Mouse (Mus musculus) E14TG2a.4 (cell line): Measurements from ENCODE around the gene Sh3gl2.

Experiments
- H3K27me3 ChIP-seq: 2 replicates; pipeline ENCODE4 v1.6.1; 2014; ENCODE audit warnings: low read length, control low read depth; ENCODE audit not compliant: insufficient read depth
- H3K36me3 ChIP-seq: 2 replicates; pipeline ENCODE4 v1.6.1; 2014; ENCODE audit warnings: low read length, control low read depth; ENCODE audit not compliant: insufficient read depth
- H3K4me1 ChIP-seq: replicated peaks from 2 replicates; pipeline ENCODE4 v1.6.1; 2014; ENCODE audit warnings: low read depth, low read length, control low read depth
- H3K4me3 ChIP-seq: replicated peaks from 2 replicates; pipeline ENCODE4 v1.5.1; 2014; ENCODE audit warnings: mild to moderate bottlenecking, low read length
- H3K9me3 ChIP-seq: 2 replicates; pipeline ENCODE4 v1.6.1; 2014; ENCODE audit warnings: low read length, control low read depth
- CTCF ChIP-seq: conservative IDR thresholded peaks from 2 replicates; pipeline ENCODE4 v1.5.1; 2014; ENCODE audit warnings: low read length
- NANOG ChIP-seq: IDR thresholded peaks from 2 replicates; pipeline ENCODE4 v1.6.1; 2014; ENCODE audit warnings: borderline replicate concordance, low read length, mixed read lengths
- POU5F1 ChIP-seq: IDR thresholded peaks from 2 replicates; pipeline ENCODE4 v1.6.1; 2014; ENCODE audit warnings: low read length, borderline replicate concordance

Gene Sh3gl2

GRCm38 (mm10) chr4:85340686-85341085 lies 135.8 kb downstream of the Sh3gl2 start:
- no peak overlapping the region for H3K4me3 ChIP-seq
- H3K27me3 ChIP-seq: no peaks in the 10 kb centered on the region
- no peak for TF ChIP-seq NANOG
- TF ChIP-seq POU5F1: no peak
- TF ChIP-seq CTCF: no peak
- no peaks in the 10 kb centered on the region for H3K4me1 ChIP-seq
- H3K9me3 ChIP-seq: no peaks in the 10 kb centered on the region
- no peaks in the 10 kb centered on the region for H3K36me3 ChIP-seq

- TF ChIP-seq NANOG (no peak), CTCF (no peak), POU5F1 (no peak)
- H3K36me3 ChIP-seq: no peaks in the 10 kb centered on the region
- H3K4me3 ChIP-seq: no peak overlapping the region
- H3K4me1 ChIP-seq: peaks cover 6% of the 10 kb centered on the region; the same call in 1 of the 2 replicates
- H3K9me3 ChIP-seq: no peaks in the 10 kb centered on the region
- no peaks in the 10 kb centered on the region for H3K27me3 ChIP-seq
These were observed 141.0 kb downstream of the Sh3gl2 start for GRCm38 (mm10) chr4:85345911-85346310.

GRCm38 (mm10) chr4:85348079-85348643 lies 143.2 kb downstream of the Sh3gl2 start:
- TF ChIP-seq POU5F1 (no peak), NANOG (no peak), CTCF (no peak)

GRCm38 (mm10) chr4:85362661-85363060 lies 157.7 kb downstream of the Sh3gl2 start:
- Histone ChIP-seq H3K4me3 (no peak overlapping the region), H3K4me1 (peaks cover 10% of the 10 kb centered on the region), H3K36me3 (peaks cover under 1% of the 10 kb centered on the region; the same call in 1 of the 2 replicates), H3K9me3 (peaks cover 3% of the 10 kb centered on the region), H3K27me3 (no peaks in the 10 kb centered on the region)
- no peak for TF ChIP-seq CTCF
- no peak for TF ChIP-seq POU5F1
- TF ChIP-seq NANOG: no peak

More at GRCm38 (mm10) chr4:85348079-85348643, 143.2 kb downstream of the Sh3gl2 start:
- Histone ChIP-seq H3K4me3 (no peak overlapping the region), H3K36me3 (no peaks in the 10 kb centered on the region), H3K9me3 (no peaks in the 10 kb centered on the region), H3K4me1 (peaks cover 6% of the 10 kb centered on the region; the same call in 1 of the 2 replicates), H3K27me3 (no peaks in the 10 kb centered on the region)

- H3K4me1 ChIP-seq: peaks cover 10% of the 10 kb centered on the region
- H3K4me3 ChIP-seq: no peak overlapping the region
- TF ChIP-seq CTCF (no peak), NANOG (no peak), POU5F1 (no peak)
- H3K36me3 ChIP-seq: no peaks in the 10 kb centered on the region
- H3K9me3 ChIP-seq: no peaks in the 10 kb centered on the region
- H3K27me3 ChIP-seq: no peaks in the 10 kb centered on the region
These were observed 158.3 kb downstream of the Sh3gl2 start for GRCm38 (mm10) chr4:85363205-85363604.

GRCm38 (mm10) chr4:85371036-85371435 lies 166.1 kb downstream of the Sh3gl2 start:
- no peaks in the 10 kb centered on the region for H3K27me3 ChIP-seq
- TF ChIP-seq CTCF: no peak
- TF ChIP-seq NANOG: no peak
- TF ChIP-seq POU5F1: no peak
- H3K9me3 ChIP-seq: no peaks in the 10 kb centered on the region
- H3K4me1 ChIP-seq: peaks cover 5% of the 10 kb centered on the region
- no peaks in the 10 kb centered on the region for H3K36me3 ChIP-seq
- H3K4me3 ChIP-seq: no peak overlapping the region

- Histone ChIP-seq H3K9me3 (no peaks in the 10 kb centered on the region), H3K4me3 (no peak overlapping the region), H3K27me3 (no peaks in the 10 kb centered on the region), H3K36me3 (peaks cover 33% of the 10 kb centered on the region), H3K4me1 (peaks cover 4% of the 10 kb centered on the region; the same call in 1 of the 2 replicates)
- TF ChIP-seq CTCF: no peak
- no peak for TF ChIP-seq NANOG
These were observed 169.9 kb downstream of the Sh3gl2 start for GRCm38 (mm10) chr4:85374801-85375200.

GRCm38 (mm10) chr4:85376187-85376586 lies 171.3 kb downstream of the Sh3gl2 start:
- no peaks in the 10 kb centered on the region for H3K4me1 ChIP-seq
- TF ChIP-seq NANOG (no peak), CTCF (no peak), POU5F1 (no peak)
- H3K27me3 ChIP-seq: no peaks in the 10 kb centered on the region
- H3K4me3 ChIP-seq: no peak overlapping the region
- H3K36me3 ChIP-seq: peaks cover 45% of the 10 kb centered on the region
- no peaks in the 10 kb centered on the region for H3K9me3 ChIP-seq

- Histone ChIP-seq H3K4me3 (no peak overlapping the region), H3K9me3 (no peaks in the 10 kb centered on the region), H3K27me3 (no peaks in the 10 kb centered on the region), H3K4me1 (no peaks in the 10 kb centered on the region), H3K36me3 (peaks cover 50% of the 10 kb centered on the region)
- TF ChIP-seq POU5F1 (no peak), NANOG (no peak), CTCF (no peak)
These were observed 171.7 kb downstream of the Sh3gl2 start for GRCm38 (mm10) chr4:85376610-85377009.
